In the genomic region with DNA sequence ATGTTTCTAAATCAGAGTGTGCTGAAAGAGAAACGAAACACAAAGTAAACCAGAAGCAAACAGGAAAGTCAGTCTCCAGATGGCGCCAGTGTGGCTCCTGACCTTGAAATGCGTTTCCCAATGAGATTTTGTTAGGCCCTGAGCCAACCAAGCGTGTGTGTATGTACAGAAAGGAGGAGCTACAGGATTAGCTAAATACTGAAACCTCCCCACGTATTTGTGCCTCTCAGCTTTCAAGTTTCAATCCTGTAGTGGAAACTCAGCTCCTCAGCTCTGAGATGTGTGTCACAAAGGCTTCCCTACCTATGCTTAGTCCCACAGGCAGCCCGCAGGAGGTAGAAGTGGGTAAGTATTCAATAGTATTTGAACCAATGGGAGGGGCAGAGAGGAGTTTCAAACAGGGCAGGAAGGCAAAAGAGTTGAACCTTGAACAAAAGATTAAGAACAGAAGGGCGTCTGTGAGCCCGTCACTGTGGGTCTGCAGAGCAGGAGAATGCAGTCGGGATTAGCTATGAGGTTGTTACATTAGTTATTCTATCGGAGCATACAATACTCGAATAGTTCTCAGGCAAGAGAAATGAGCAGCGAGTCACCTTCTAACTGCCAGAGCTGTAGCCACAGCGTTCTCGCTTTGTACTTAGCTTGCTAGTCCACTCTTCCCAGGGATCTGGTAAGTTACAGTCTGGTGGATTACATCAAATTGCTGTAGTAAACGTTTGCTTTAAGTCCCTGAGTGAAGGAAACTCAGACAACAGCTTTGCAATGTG, we compare ENCODE assay signal across 8 mouse cellular contexts. TPM values are rescaled to one million over a fixed set of nuclear protein-coding genes. Genes with fewer than 3 reads are reported as not detected.
DNase-seq lines count a peak whose midpoint lies in the region; ATAC-seq lines count a peak whose summit lies in the region.

A gene (plus strand): TSS at position 213 of the 767 bp plus-strand sequence.

- H3K9ac ChIP-seq in intestine, embryonic 14.5 days (ENCODE audit: low read length), result peak within 1 kb of the TSS; percentile 59
- peak within 1 kb of the TSS; percentile 62 for H3K9ac ChIP-seq in midbrain, embryonic 11.5 days (ENCODE audit: low read length)

- intact Hi-C loops in gastrocnemius, postnatal 36 days (cut with DNase I), result loop anchor here (1.0 to 10.0 kb wide), 4 partner anchors 37 to 286 kb away; a partner anchor contains a TSS
- intact Hi-C loops in left cerebral cortex, postnatal 4 days (cut with DNase I), result no loop called here

- peaks cover 16% of the 10 kb centered on the region for H3K36me3 ChIP-seq in intestine, embryonic 14.5 days (ENCODE audit: control insufficient read depth, insufficient read depth, low read length)
- H3K36me3 ChIP-seq in midbrain, embryonic 11.5 days (ENCODE audit: control insufficient read depth, insufficient read depth, low read length), result no peaks in the 10 kb centered on the region

- DNase-seq in left cerebral cortex, adult 18-20 months (ENCODE audit: low spot score in 2 of 2), result peak; percentile 9 to 19
- DNase-seq in left cerebral cortex, adult 11 months (ENCODE audit: low spot score), result no peak
- peak; percentile 56 for DNase-seq in embryo, embryonic 9.5 days (ENCODE audit: extremely low spot score)
- peak; percentile 58 to 80 for DNase-seq in gastrocnemius, postnatal 36 days
- peak; percentile 87 for DNase-seq in intestine, embryonic 14.5 days (ENCODE audit: low spot score)
- peak; percentile 63 for DNase-seq in left cerebral cortex, postnatal 4 days
- peak; percentile 97 for DNase-seq in midbrain, embryonic 11.5 days (ENCODE audit: low spot score, missing footprints)
- DNase-seq in right cerebral cortex, postnatal 4 days, result peak; percentile 17

- 8% methylated on average over 15 of the region's 15 CpGs for WGBS in intestine, embryonic 14.5 days
- WGBS in midbrain, embryonic 11.5 days, result 2% methylated on average over 15 of the region's 15 CpGs

- no peaks in the 10 kb centered on the region; the same call in 1 of the 2 replicates for H3K4me1 ChIP-seq in intestine, embryonic 14.5 days (replicated peaks; ENCODE audit: control insufficient read depth, insufficient read depth, low read length)
- peaks cover 3% of the 10 kb centered on the region; the same call in 1 of the 2 replicates for H3K4me1 ChIP-seq in midbrain, embryonic 11.5 days (ENCODE audit: control insufficient read depth, insufficient read depth, low read length)

- H3K27ac ChIP-seq in intestine, embryonic 14.5 days (ENCODE audit: low read depth), result peak within 1 kb of the TSS; percentile 93
- H3K27ac ChIP-seq in midbrain, embryonic 11.5 days (ENCODE audit: low read depth, low read length), result peak within 1 kb of the TSS; percentile 66

- H3K9me3 ChIP-seq in intestine, embryonic 14.5 days (ENCODE audit: control insufficient read depth, low read length), result no peaks in the 10 kb centered on the region
- H3K9me3 ChIP-seq in midbrain, embryonic 11.5 days (ENCODE audit: control insufficient read depth, low read length), result no peaks in the 10 kb centered on the region

- H3K27me3 ChIP-seq in intestine, embryonic 14.5 days (replicated peaks; ENCODE audit: control insufficient read depth, insufficient read depth, low read length), result no peaks in the 10 kb centered on the region
- no peaks in the 10 kb centered on the region for H3K27me3 ChIP-seq in midbrain, embryonic 11.5 days (ENCODE audit: control insufficient read depth, insufficient read depth, low read length)

- peak; percentile 83 for ATAC-seq in intestine, embryonic 14.5 days (replicated peaks; ENCODE audit: low FRiP score, low TSS enrichment, low read depth)
- ATAC-seq in midbrain, embryonic 11.5 days (ENCODE audit: low FRiP score), result peak; percentile 91

- peak within 1 kb of the TSS; percentile 60 for H3K4me3 ChIP-seq in intestine, embryonic 14.5 days (ENCODE audit: low read depth, low read length)
- peak within 1 kb of the TSS; percentile 21 for H3K4me3 ChIP-seq in midbrain, embryonic 11.5 days (ENCODE audit: low read depth, low read length)

- H3K4me2 ChIP-seq in intestine, embryonic 14.5 days (ENCODE audit: low read length), result peak within 1 kb of the TSS; percentile 50
- H3K4me2 ChIP-seq in midbrain, embryonic 11.5 days, result peak within 1 kb of the TSS; percentile 33

RNA-seq across cellular contexts. Expression of the gene that starts here (rescaled TPM):
- total RNA-seq in left cerebral cortex, adult 18-20 months (2021), result 1 to 10 TPM; 6.2 to 8.1 TPM
- total RNA-seq in gastrocnemius, postnatal 36 days (2021), result 10 to 100 TPM; 59.3 to 69.5 TPM
- polyA plus RNA-seq in intestine, embryonic 14.5 days (2014; fragmentation: Nextera tagmentation; extraction: Ambion mirVana), result 0.43 and 0.89 TPM in 2 replicates
- total RNA-seq in left cerebral cortex, postnatal 4 days (2021), result 1 to 10 TPM; 4.0 to 5.4 TPM
- not detected in 2 replicates for polyA plus RNA-seq in midbrain, embryonic 11.5 days (2014; fragmentation: Nextera tagmentation; extraction: Ambion mirVana)

Comparison
In these comparisons a context has a peak if more than half of its experiments do, and no peak if none do; other contexts are left out.
1. RNA of the gene that starts here (total RNA-seq): 59.3 to 69.5 TPM in gastrocnemius, postnatal 36 days; 6.2 to 8.1 TPM in left cerebral cortex, adult 18-20 months and 4.0 to 5.4 TPM in left cerebral cortex, postnatal 4 days; every median in the first group is over 4 times any median in the second.
2. Peak in DNase-seq, ATAC-seq, H3K4me3 ChIP-seq, H3K27ac ChIP-seq, H3K9ac ChIP-seq and H3K4me2 ChIP-seq in intestine, embryonic 14.5 days; RNA of the gene not detected or under 1 TPM.
3. Peak in DNase-seq, ATAC-seq, H3K4me3 ChIP-seq, H3K27ac ChIP-seq, H3K9ac ChIP-seq and H3K4me2 ChIP-seq in midbrain, embryonic 11.5 days; RNA of the gene not detected or under 1 TPM.